Mouse (Mus musculus): ENCODE measurements around the gene Sord.
A peak's percentile ranks its signal among the peaks of the same experiment; 100 is the strongest.
"Not testable (repeated sequence)": the region's sequence is repeated elsewhere in the genome, so short reads cannot be mapped to it uniquely, and the experiment has no call there.

Sord gene

DNA sequence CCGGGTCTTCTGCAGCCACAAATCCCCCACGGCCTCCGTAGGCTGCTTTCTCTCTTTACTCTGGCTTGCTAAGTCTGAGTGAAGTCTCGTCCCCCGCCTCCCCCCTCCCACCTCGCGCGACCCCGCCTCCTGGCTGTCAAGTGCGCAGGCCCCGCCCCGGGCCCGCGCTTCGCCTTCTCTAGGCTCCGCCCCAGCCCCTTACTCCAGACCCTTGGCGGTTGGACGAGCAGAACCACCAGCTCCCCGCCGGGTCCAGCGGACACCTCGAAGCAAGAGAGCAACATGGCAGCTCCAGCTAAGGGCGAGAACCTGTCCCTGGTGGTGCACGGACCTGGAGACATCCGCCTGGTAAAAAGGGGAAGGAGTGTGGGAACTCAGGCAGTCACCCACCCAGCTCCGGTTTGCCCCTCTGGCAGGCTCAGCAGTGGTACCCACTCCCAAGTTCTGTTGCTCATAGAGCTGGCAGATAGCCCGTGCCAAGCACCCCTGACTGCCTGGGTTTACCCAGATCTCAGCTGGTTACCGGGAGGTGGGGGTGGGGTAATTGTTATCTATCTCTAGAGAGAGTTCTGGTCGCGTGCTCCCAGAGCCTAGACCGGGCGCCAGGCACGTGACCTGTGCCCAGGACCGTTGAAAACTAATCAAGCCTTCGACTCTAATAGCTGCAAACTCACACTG is at the start of gene Sord:
Gene Sord (plus strand): TSS at position 139 of the 678 bp plus-strand sequence.
- peak; percentile 61 for DNase-seq

- DNase-seq, result no peak
Observed at GRCm38 (mm10) chr2:122185086-122185485, 49.5 kb upstream of the Sord start.

- no peak for DNase-seq
Observed at GRCm38 (mm10) chr2:122186106-122186505, 48.4 kb upstream of the Sord start, which contains the start of the genes Patl2 and Terb2. Gene Patl2, minus strand, starts transcription at chr2:122186189. Gene Terb2, plus strand, starts transcription at chr2:122186272.

- no peak for DNase-seq
Observed at GRCm38 (mm10) chr2:122186751-122187150, 47.8 kb upstream of the Sord start.

DNA sequence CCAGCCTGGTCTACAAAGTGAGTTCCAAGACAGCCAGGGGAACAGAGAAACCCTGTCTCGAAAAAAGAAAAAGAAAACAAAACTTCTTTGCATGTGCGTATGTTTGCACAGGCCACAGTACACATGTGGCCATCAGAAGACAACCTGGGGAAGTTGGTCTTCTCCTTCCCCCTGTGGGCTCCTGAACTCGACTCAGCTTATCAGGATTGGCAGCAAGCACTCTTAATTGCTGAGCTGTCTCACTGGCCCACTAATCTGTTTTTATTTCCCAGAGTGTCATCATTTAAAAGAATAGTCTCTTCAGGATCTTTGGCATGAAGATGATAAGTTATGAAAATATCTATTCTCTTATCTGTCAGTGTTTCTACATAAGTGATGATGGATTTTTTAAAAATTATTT is 42.7 kb upstream of the Sord start:
- no peak for DNase-seq

DNA sequence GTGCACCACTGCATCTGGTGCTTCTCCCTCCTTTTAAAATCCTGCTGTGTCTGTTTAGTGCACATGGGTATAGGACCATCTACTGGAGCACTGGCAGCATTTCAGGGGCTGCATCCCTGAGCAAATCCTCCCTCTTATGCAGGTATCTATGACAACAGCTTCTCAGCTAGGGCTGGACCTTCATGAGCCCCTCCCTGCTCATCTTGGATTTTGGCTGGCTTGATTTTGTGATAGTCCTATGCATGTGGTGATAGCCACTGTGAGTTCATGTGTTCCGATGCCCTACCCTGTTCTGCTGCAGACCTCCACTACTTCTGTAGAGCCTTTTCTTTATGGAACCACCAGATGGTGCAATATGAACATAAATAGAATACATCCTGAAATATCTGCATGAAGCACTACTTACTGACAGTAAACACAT is 40.0 kb upstream of the Sord start:
- no peak for DNase-seq

DNA sequence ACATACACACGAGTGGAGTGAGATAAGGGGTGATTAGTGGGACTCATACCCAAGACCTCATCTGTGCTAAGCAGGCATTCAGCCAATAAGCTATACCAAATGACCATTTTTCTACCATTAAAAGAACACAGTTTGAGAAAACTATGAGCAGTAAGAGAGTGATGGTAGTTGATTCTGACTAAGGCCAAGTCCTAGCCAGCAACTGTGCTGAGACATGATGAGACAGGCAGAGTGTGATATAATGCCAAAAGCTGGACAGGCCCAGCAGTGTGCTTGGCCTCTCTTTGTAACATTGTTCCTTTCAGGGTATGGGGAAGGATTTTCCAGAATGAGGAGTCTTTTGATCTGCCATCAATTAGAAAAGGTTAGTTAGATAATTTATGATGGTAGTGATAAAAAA is 33.0 kb upstream of the Sord start:
- no peak for DNase-seq

- no peak for DNase-seq
Observed at GRCm38 (mm10) chr2:122206440-122207107, 28.0 kb upstream of the Sord start.

DNA sequence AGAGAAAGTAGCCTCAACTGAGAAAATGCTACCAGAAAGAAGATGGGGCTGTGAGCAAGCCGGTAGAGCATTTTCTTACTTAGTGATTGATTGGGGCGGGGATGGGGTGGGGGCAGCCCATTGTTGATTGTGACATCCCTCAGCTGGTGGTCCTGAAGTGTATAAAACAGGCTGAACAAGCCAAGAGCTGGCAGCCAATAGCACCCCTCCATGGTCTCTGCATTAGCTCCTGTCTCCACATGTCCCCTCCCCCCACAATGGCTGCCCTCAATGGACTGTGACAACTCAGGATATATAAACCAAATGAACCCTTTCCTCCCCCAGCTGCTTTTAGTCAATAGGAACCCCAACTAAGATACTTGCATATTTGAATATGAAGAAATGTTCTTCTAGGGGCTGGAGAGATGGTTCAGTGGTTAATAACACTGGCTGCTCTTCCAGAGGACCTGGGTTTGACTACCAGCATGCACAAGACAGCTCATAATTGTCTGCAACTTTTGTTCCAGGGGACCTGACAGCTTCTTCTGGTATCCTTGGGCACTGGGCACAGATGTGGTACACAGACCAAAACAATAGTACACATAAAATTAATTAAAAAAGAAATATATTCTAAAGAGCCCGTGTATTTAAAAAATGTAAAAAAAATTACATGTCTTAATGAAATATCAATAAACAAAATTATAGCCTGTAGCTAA is 23.9 kb upstream of the Sord start:
- no peak for DNase-seq

DNA sequence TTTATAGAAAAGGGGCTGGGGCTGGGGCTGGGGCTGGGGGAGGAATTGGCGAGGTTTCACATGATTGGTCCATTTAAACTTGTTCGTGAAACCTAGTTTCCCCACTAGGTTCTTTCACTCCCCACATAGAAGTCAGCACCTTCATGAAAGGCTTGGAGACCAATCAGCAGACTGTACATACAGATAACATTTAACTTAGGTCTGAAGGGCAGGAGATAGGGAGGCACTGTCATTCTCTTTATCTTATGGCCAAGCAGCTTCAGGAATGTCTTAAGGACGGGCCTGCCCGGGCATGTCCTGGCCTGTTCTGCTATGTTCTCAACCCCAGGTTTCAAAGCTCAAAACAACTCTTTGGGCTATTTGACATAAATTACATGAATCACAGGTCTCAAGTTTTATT is 17.5 kb upstream of the Sord start:
- DNase-seq, result not testable (repeated sequence)

DNA sequence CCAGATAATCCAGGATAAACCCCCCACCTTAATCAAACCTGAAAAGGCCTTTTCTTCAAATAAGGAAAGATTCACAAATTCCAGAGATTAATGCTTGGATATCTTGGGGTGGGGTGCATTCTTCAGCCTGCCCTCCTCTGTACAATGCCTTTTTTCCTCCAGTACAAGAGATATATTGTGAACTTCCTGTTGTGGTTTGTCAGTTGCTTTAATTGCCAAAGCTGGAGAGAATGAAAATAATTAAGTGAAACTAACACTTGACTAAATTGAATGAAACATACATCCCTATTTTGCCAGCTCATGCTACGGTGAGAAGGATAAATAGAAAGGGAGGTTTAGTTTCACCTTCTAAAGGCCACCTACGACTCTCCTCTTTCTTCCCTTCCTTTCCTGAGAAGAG is 16.3 kb upstream of the Sord start:
- no peak for DNase-seq

DNA sequence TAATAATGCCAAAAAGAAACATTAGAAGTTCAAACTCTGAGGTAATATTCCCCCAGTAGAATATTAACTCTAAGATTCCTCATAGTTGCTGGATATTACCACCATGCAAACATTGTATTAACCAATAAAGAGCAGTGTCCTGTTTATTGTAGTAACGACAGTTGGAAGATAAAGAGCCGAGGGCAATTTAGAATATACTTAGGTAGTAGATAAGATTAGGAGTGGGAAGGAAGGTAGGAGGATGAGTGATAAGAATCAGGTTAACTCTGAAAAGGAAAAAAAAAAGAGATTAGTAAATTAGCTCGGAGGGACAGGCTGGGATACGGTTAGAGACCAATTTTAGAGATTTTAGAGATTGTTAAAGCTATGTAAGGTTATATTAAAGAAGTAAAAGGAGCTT is 13.2 kb upstream of the Sord start:
- DNase-seq, result no peak

- no peak for DNase-seq
Observed at GRCm38 (mm10) chr2:122221798-122222197, 12.8 kb upstream of the Sord start.

DNA sequence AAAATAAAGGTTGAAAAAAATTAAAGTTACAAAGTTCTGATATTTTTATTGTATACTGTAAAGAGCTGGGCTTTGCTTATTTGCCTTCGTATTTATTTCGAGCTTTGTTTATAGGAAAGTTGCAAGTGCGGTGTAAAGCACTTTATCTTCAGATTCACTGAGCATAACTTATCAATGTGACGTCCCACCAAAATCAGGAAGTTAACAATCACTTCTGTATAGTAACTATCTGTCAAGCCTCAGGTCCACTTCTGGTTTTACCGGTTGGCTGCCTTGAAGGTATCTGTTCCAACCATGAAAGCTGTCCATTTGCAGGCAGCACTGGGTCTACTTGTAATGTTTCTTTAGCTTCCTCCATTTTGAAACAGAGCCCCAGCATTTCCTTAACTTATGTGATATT is 12.3 kb upstream of the Sord start:
- DNase-seq, result no peak

GRCm38 (mm10) chr2:122223654-122224053 is 10.9 kb upstream of the Sord start:
- no peak for DNase-seq

DNA sequence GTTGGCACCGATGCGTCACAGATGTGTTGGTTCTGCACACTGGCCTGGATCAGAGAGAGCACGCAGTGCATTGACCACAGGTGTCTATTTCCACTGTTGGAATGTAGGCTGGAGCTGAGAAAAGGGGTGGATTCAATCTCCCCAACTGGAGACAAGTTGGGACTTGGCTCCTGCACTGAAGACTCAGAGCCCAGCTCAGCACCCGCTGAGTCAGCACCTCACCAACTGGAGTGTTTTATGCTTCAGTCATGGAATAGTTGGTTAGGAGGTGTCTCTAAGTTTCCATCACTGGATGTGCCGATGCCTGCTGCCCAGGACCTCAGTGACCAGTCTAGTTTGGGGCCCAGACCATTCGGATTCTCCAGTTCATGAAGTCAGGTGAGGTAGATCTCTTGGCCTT is 4.2 kb upstream of the Sord start:
- no peak for DNase-seq

- no peak for DNase-seq
Observed at GRCm38 (mm10) chr2:122231616-122232015, 2.9 kb upstream of the Sord start.

GRCm38 (mm10) chr2:122233341-122233740 is 1.2 kb upstream of the Sord start:
- DNase-seq, result no peak

- peak; percentile 26 for DNase-seq
Observed at GRCm38 (mm10) chr2:122233759-122234557, 591 bp upstream of the Sord start.

DNA sequence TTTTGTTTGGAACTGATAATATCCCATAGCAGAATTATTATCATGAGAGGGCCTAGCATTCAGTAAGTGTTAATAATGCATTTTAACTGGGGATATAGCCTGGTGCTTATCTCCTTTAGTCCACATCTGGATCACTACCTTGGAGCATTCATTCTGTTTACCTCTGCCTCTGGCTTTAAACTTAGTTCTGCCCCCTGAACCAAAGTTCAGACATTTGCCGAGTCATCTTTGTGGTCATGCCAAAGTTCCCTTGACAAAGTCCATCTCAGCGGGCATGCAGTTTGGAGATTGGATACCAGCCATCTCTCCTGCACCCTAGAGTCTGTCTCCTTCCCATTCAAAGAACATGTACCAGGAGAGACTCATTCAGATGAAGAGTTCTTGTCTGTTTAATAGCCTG is 876 bp downstream of the Sord start:
- DNase-seq, result no peak

DNA sequence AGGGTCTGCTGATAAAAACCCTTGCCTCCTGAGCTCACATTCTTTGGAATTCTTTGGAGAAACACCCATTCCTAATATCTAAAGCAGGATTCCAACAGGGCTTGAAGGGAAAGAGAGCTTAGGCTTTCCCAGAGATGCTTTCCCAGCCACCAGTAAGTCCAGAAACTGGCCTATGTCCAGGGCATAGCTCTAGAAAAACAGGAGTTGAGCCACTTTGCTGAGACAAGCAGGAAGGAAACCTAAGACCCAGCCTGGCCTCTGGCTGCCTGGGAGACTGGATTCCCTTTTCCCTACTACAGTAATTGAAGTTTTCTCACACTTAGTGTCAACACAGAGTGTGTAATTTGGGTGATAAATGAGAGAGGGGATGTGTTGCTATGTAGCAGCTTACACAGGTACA is 1.8 kb downstream of the Sord start:
- DNase-seq, result no peak

DNA sequence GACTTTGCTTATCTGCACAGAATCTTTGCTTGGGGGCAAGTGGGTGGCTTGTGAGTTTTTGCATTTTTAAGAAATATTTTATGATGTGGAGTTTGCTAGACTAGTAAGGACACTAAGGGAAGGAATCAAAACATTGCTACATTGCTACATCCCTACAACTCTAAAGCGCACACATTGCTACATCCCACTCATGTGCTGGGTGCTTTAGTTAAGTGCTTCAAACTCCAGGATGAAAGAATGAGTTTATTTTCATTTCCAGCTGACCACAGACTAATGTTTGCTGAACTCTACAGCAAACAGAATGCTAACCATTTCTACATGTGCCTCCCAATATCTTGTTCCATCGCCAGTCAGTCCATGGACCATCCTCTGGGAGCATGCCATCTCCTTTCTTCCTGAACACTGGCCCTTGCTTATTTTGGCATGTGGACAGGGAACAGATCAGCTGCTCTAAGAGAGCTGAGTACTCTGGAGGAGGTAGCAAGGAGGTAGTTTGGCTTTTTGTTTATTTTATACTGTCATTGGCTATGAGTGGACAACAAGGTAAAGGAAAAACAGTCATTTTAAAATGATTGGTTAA is 3.4 kb downstream of the Sord start:
- DNase-seq, result no peak

GRCm38 (mm10) chr2:122240735-122241134 is 6.2 kb downstream of the Sord start:
- no peak for DNase-seq
